Mouse (Mus musculus): ENCODE results near the gene 2410015M20Rik.

- TF ChIP-seq POLR2A (IDR thresholded peaks at IDR 0.05; ENCODE audit: control insufficient read depth, extremely low read depth, insufficient read depth, low read length, poor library complexity) (no peak), CTCF (IDR thresholded peaks at IDR 0.05; ENCODE audit: borderline replicate concordance, control insufficient read depth, extremely low read depth, insufficient read depth, low read length, poor library complexity) (no peak)
Observed at GRCm38 (mm10) chr17:56567370-56567769, 42.2 kb downstream of the 2410015M20Rik start.

All from thymus, adult 2 months (tissue).